Comparison of ENCODE assay signal across 19 mouse cellular contexts in genomic region chr12:72830317-72830716, GRCm38 (mm10).
DNase-seq lines count a peak whose midpoint lies in the region; ATAC-seq lines count a peak whose summit lies in the region.
"Had no signal": no experiment of that assay in that cellular context is flagged by ENCODE, and none has a peak within 500 bp of the region (broad histone marks: within the 10 kb centered on the region; RNA-seq: fewer than 3 reads in every experiment).

No protein-coding gene starts in this region.

- H3K27me3 ChIP-seq in hindbrain, embryonic 13.5 days: peaks cover 67% of the 10 kb centered on the region
- peaks cover 22% of the 10 kb centered on the region for H3K27me3 ChIP-seq in hindbrain, embryonic 14.5 days (ENCODE audit: control insufficient read depth, insufficient read depth, low read length)
- peaks cover 21% of the 10 kb centered on the region for H3K27me3 ChIP-seq in kidney, embryonic 14.5 days (ENCODE audit: control insufficient read depth, insufficient read depth, low read length)

- no peak overlapping the region for H3K27ac ChIP-seq in hindbrain, embryonic 13.5 days
- no peak overlapping the region for H3K27ac ChIP-seq in hindbrain, embryonic 14.5 days
- H3K27ac ChIP-seq in kidney, embryonic 14.5 days (ENCODE audit: low read depth, low read length): no peak overlapping the region
- H3K27ac ChIP-seq: limb, embryonic 15.5 days had no signal

- DNase-seq in hindbrain, embryonic 14.5 days (ENCODE audit: low spot score): no peak
- peak; percentile 21 to 67 for DNase-seq in left cerebral cortex, postnatal 14 days (ENCODE audit: low spot score in 2 of 2)
- DNase-seq in left cerebral cortex, postnatal 4 days: no peak
- DNase-seq in Muller cell, postnatal 12 days (ENCODE audit: inconsistent ontology term): peak; percentile 50
- DNase-seq in layer of hippocampus, adult 9-10 months (ENCODE audit: low spot score): peak; percentile 38
- no peak for DNase-seq in adipocyte (ENCODE audit: low spot score)
- DNase-seq: B cell, adult 2 months; cerebellum, adult 9-10 months; kidney, adult 2 months; kidney, postnatal 4 days; lung, postnatal 10 days; thymus, postnatal 36 days had no signal

- no peaks in the 10 kb centered on the region for H3K9me3 ChIP-seq in hindbrain, embryonic 13.5 days
- H3K9me3 ChIP-seq in hindbrain, embryonic 14.5 days (ENCODE audit: control insufficient read depth, low read length): no peaks in the 10 kb centered on the region
- H3K9me3 ChIP-seq in kidney, embryonic 14.5 days (ENCODE audit: control insufficient read depth, low read length): no peaks in the 10 kb centered on the region; the same call in 1 of the 2 replicates
- H3K9me3 ChIP-seq: heart, embryonic 12.5 days; limb, embryonic 15.5 days had no signal

- H3K36me3 ChIP-seq in hindbrain, embryonic 13.5 days: no peaks in the 10 kb centered on the region
- H3K36me3 ChIP-seq in hindbrain, embryonic 14.5 days (replicated peaks; ENCODE audit: control insufficient read depth, insufficient read depth): no peaks in the 10 kb centered on the region
- H3K36me3 ChIP-seq in kidney, embryonic 14.5 days (ENCODE audit: control insufficient read depth, insufficient read depth, low read length): no peaks in the 10 kb centered on the region
- H3K36me3 ChIP-seq: heart, embryonic 12.5 days; limb, embryonic 15.5 days had no signal

- peak overlapping the region; percentile 26; the same call in 1 of the 2 replicates for H3K9ac ChIP-seq in hindbrain, embryonic 13.5 days
- no peak overlapping the region for H3K9ac ChIP-seq in hindbrain, embryonic 14.5 days
- H3K9ac ChIP-seq in kidney, embryonic 14.5 days (ENCODE audit: low read depth, low read length): no peak overlapping the region
- H3K9ac ChIP-seq: heart, embryonic 12.5 days; limb, embryonic 15.5 days had no signal

- 61% methylated on average over 8 of the region's 8 CpGs for WGBS in hindbrain, embryonic 13.5 days
- 58% methylated on average over 8 of the region's 8 CpGs for WGBS in hindbrain, embryonic 14.5 days
- WGBS in kidney, embryonic 14.5 days: 72% methylated on average over 8 of the region's 8 CpGs

- peaks cover 11% of the 10 kb centered on the region for H3K4me1 ChIP-seq in hindbrain, embryonic 13.5 days (replicated peaks)
- H3K4me1 ChIP-seq in hindbrain, embryonic 14.5 days (replicated peaks; ENCODE audit: control insufficient read depth, insufficient read depth, low read length): peaks cover 8% of the 10 kb centered on the region
- H3K4me1 ChIP-seq in kidney, embryonic 14.5 days (ENCODE audit: control insufficient read depth, insufficient read depth, low read length): peaks cover 6% of the 10 kb centered on the region; the same call in 1 of the 2 replicates

- intact Hi-C loops in left cerebral cortex, postnatal 14 days (cut with DNase I): no loop called here
- intact Hi-C loops in left cerebral cortex, postnatal 4 days (cut with DNase I): no loop called here

- H3K4me3 ChIP-seq in hindbrain, embryonic 13.5 days: no peak overlapping the region
- H3K4me3 ChIP-seq in hindbrain, embryonic 14.5 days (replicated peaks; ENCODE audit: low read length): no peak overlapping the region
- no peak overlapping the region for H3K4me3 ChIP-seq in kidney, embryonic 14.5 days (ENCODE audit: low read length)
- H3K4me3 ChIP-seq: heart, embryonic 12.5 days; limb, embryonic 15.5 days had no signal

- no peak for ATAC-seq in hindbrain, embryonic 13.5 days (ENCODE audit: low FRiP score)
- ATAC-seq in hindbrain, embryonic 14.5 days (ENCODE audit: low FRiP score): no peak
- ATAC-seq in kidney, embryonic 14.5 days (ENCODE audit: low FRiP score, low TSS enrichment): no peak
- ATAC-seq: activated CD4-positive, CD25-positive, alpha-beta regulatory T cell, adult 4 months; hindbrain, embryonic 16.5 days; Patski had no signal

- no peak overlapping the region for H3K4me2 ChIP-seq in hindbrain, embryonic 13.5 days
- no peak overlapping the region for H3K4me2 ChIP-seq in hindbrain, embryonic 14.5 days (replicated peaks)
- H3K4me2 ChIP-seq in kidney, embryonic 14.5 days (replicated peaks; ENCODE audit: low read depth, low read length): no peak overlapping the region
- H3K4me2 ChIP-seq: heart, embryonic 12.5 days; limb, embryonic 15.5 days had no signal

Comparison
In these comparisons a context has a peak if more than half of its experiments do, and no peak if none do; other contexts are left out.
1. DNase-seq: peak in left cerebral cortex, postnatal 14 days (2 of 2), Muller cell, postnatal 12 days (single experiment) and layer of hippocampus, adult 9-10 months (single experiment); none in hindbrain, embryonic 14.5 days (single experiment), left cerebral cortex, postnatal 4 days (single experiment) and adipocyte (single experiment).